Mouse (Mus musculus): ENCODE results near the gene Dnajb6. TPM values are rescaled to one million over a fixed set of nuclear protein-coding genes. Genes with fewer than 3 reads are reported as not detected.
"Not testable (repeated sequence)": the region's sequence is repeated elsewhere in the genome, so short reads cannot be mapped to it uniquely, and the experiment has no call there.

The Dnajb6 gene
- polyA plus RNA-seq (2015; fragmentation: Nextera tagmentation; extraction: Ambion mirVana): 299 and 342 TPM in 2 replicates

- peak; percentile 98 for ATAC-seq
These were observed at the start of gene Dnajb6, which contains the start of gene Gm5129 for GRCm38 (mm10) chr5:29735557-29736061. TSS of gene Dnajb6 (plus strand) at chr5:29735688. TSS of gene Gm5129 (minus strand) at chr5:29735936.

DNA sequence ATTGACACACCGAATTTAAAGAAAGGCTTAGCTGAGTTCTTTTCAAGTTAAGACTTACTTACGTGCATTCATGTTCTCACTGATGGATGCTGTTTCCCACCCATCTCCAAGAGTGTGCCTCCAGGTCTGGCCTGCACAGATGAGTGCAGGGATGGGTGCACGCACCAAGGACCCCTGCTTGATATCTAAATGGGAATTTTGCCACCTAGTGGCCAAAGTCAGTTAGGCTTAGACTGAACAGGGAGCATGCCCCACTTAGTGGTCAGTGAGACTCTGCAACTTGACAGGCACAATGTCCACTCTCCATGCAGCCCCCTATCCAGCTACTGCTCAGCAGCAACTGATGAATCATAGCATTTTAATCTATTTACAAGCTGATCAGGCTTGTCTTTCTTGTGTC is 47.8 kb upstream of the Dnajb6 start:
- peak; percentile 77; the same call in 1 of the 2 replicates for ATAC-seq
- H3K27me3 ChIP-seq: no peaks in the 10 kb centered on the region
- 56% methylated on average over 3 of the region's 3 CpGs for WGBS
- no peaks in the 10 kb centered on the region for H3K4me1 ChIP-seq (replicated peaks)
- no peak overlapping the region for H3K4me2 ChIP-seq (replicated peaks)
- peaks cover under 1% of the 10 kb centered on the region; the same call in 1 of the 2 replicates for H3K36me3 ChIP-seq
- no peak overlapping the region for H3K27ac ChIP-seq
- H3K9me3 ChIP-seq: no peaks in the 10 kb centered on the region
- H3K4me3 ChIP-seq (replicated peaks): no peak overlapping the region
- H3K9ac ChIP-seq (replicated peaks): no peak overlapping the region

More at GRCm38 (mm10) chr5:29735557-29736061, at the start of gene Dnajb6, which contains the start of gene Gm5129:
- H3K36me3 ChIP-seq: no peaks in the 10 kb centered on the region
- no peaks in the 10 kb centered on the region for H3K27me3 ChIP-seq
- H3K27ac ChIP-seq: peak within 1 kb of the TSS; percentile 92
- peak within 1 kb of the TSS; percentile 89 for H3K9ac ChIP-seq (replicated peaks)
- WGBS: under 1% methylated on average over 46 of the region's 46 CpGs
- H3K4me1 ChIP-seq (replicated peaks): peaks cover 39% of the 10 kb centered on the region
- peak within 1 kb of the TSS; percentile 77 for H3K4me3 ChIP-seq (replicated peaks)
- peak within 1 kb of the TSS; percentile 71 for H3K4me2 ChIP-seq (replicated peaks)
- H3K9me3 ChIP-seq: no peaks in the 10 kb centered on the region

DNA sequence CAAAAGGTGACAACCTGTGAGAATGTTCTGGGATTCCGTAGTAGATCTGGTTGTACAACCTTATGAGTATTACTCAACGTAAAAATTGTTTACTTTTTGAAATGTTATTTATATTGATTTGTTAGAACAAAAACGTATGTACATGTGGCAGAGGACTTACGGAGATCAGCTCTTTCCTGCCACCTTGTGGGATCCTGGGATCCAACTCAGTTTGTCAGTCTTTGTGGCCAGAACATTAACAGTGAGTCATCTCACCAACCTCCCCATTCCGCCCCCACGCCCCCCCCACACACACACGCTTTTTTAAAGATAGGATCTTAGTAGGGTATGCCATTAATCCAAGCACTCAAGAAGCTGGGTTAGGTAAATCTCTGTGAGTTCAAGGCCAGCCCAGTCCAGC is 47.1 kb upstream of the Dnajb6 start:
- Histone ChIP-seq H3K27me3 (no peaks in the 10 kb centered on the region), H3K36me3 (no peaks in the 10 kb centered on the region), H3K4me3 (replicated peaks) (no peak overlapping the region), H3K27ac (no peak overlapping the region), H3K9ac (replicated peaks) (no peak overlapping the region), H3K4me2 (replicated peaks) (no peak overlapping the region), H3K4me1 (replicated peaks) (no peaks in the 10 kb centered on the region), H3K9me3 (no peaks in the 10 kb centered on the region)
- 62% methylated on average over 7 of the region's 7 CpGs for WGBS
- ATAC-seq: no peak

DNA sequence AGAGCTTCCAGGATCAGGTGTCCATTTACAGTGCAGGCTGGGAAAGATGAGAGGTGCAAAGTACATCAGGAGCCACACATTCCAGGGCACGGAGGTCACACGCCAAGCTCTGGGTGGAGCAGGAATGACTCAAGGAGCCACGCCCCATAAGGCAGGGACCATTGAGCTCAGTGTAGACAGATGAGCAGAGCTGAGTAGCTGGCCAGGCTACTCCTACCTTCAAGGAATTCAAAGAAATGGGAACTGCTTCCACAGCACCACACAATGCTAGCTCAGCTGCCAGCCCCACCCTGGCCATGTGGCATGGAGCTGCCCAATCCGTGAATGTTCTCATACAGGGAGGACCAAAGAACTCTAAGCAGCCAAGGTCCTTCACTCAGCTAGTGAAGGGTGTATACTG is 37.0 kb upstream of the Dnajb6 start:
- Histone ChIP-seq H3K9ac (replicated peaks) (no peak overlapping the region), H3K9me3 (no peaks in the 10 kb centered on the region), H3K27me3 (no peaks in the 10 kb centered on the region), H3K36me3 (no peaks in the 10 kb centered on the region), H3K4me1 (replicated peaks) (no peaks in the 10 kb centered on the region), H3K27ac (no peak overlapping the region), H3K4me3 (replicated peaks) (no peak overlapping the region), H3K4me2 (replicated peaks) (no peak overlapping the region)
- no peak for ATAC-seq
- WGBS: 91% methylated on average over 4 of the region's 4 CpGs

DNA sequence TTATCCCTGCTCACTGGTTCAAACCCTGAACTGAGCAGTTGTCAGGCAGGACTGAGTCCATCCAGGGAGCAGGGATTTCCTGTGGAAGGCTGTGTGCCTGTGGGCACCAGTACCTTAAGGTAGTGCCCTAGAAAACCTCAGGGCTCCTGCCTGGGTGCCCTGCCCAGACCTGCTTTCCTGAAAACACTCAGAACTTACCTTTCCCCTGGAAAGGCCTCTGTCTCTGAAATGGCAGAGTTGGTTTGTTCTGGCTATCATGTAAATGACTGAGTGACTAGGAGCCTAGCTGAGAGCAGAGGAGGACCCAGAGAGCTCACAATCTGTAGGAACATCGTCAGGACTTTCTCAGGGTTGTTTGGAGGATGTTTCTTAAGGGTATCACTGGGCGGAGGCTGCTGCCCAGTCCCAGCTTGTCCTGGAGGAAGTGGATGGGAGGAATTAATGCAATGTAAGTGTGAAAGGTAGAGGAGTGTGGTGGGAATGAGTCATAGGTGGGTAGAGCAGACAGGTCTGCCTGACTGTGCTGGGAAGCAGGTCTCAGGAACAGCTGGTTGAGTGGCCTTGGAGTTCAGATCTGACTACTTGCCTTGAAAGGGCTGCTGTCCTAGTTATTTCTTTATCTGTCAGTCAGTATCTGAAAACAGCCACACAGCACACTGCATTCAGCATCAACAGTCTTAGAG is 35.8 kb upstream of the Dnajb6 start:
- Histone ChIP-seq H3K9me3 (no peaks in the 10 kb centered on the region), H3K27ac (no peak overlapping the region), H3K4me2 (replicated peaks) (no peak overlapping the region), H3K27me3 (no peaks in the 10 kb centered on the region), H3K4me1 (replicated peaks) (no peaks in the 10 kb centered on the region), H3K36me3 (no peaks in the 10 kb centered on the region), H3K4me3 (replicated peaks) (no peak overlapping the region), H3K9ac (replicated peaks) (no peak overlapping the region)
- 77% methylated on average over 2 of the region's 2 CpGs for WGBS
- ATAC-seq: no peak

DNA sequence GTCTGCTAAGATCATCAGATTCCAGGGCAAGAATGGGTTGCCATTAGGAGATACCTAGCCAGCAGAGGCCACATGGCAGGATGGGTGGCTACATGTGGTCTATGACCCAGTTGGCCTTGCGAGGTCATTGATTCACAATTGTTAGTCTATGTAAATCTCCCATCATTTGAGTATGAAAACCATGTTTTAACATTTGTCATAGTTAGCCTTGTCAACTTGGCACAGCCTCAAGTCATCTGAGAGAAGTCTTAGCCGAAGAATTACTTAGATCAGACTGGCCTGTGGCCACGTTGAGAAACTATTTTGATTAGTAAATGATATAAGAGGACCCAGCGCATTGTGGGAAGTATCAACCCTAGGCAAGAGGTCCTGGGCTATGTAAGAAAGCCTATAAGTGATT is 28.2 kb upstream of the Dnajb6 start:
- ATAC-seq: no peak

GRCm38 (mm10) chr5:29708258-29708657 is 27.2 kb upstream of the Dnajb6 start:
- ATAC-seq: no peak
- Histone ChIP-seq H3K9ac (replicated peaks) (no peak overlapping the region), H3K27ac (no peak overlapping the region), H3K27me3 (no peaks in the 10 kb centered on the region), H3K4me1 (replicated peaks) (no peaks in the 10 kb centered on the region), H3K4me2 (replicated peaks) (no peak overlapping the region), H3K4me3 (replicated peaks) (no peak overlapping the region), H3K36me3 (no peaks in the 10 kb centered on the region), H3K9me3 (no peaks in the 10 kb centered on the region)
- WGBS: 51% methylated on average over 5 of the region's 5 CpGs

More for the DNA sequence above, 28.2 kb upstream of the Dnajb6 start:
- Histone ChIP-seq H3K36me3 (no peaks in the 10 kb centered on the region), H3K4me2 (replicated peaks) (no peak overlapping the region), H3K27ac (no peak overlapping the region), H3K4me3 (replicated peaks) (no peak overlapping the region), H3K27me3 (no peaks in the 10 kb centered on the region), H3K4me1 (replicated peaks) (no peaks in the 10 kb centered on the region), H3K9ac (replicated peaks) (no peak overlapping the region), H3K9me3 (no peaks in the 10 kb centered on the region)
- 87% methylated on average over 4 of the region's 4 CpGs for WGBS

GRCm38 (mm10) chr5:29711631-29712030 is 23.9 kb upstream of the Dnajb6 start:
- no peaks in the 10 kb centered on the region for H3K9me3 ChIP-seq
- H3K27me3 ChIP-seq: no peaks in the 10 kb centered on the region
- no peaks in the 10 kb centered on the region for H3K36me3 ChIP-seq
- no peak for ATAC-seq
- no peak overlapping the region for H3K27ac ChIP-seq
- H3K4me3 ChIP-seq (replicated peaks): no peak overlapping the region
- H3K9ac ChIP-seq (replicated peaks): no peak overlapping the region
- H3K4me2 ChIP-seq (replicated peaks): no peak overlapping the region
- H3K4me1 ChIP-seq (replicated peaks): no peaks in the 10 kb centered on the region

- ATAC-seq: no peak
- no peaks in the 10 kb centered on the region for H3K9me3 ChIP-seq
- H3K4me3 ChIP-seq (replicated peaks): no peak overlapping the region
- H3K4me2 ChIP-seq (replicated peaks): no peak overlapping the region
- H3K4me1 ChIP-seq (replicated peaks): no peaks in the 10 kb centered on the region
- no peaks in the 10 kb centered on the region for H3K27me3 ChIP-seq
- H3K27ac ChIP-seq: no peak overlapping the region
- H3K9ac ChIP-seq (replicated peaks): no peak overlapping the region
- H3K36me3 ChIP-seq: no peaks in the 10 kb centered on the region
- 52% methylated on average over 1 of the region's 1 CpGs for WGBS
These were observed 22.6 kb upstream of the Dnajb6 start for GRCm38 (mm10) chr5:29712906-29713305.

- WGBS: 14% methylated on average over 1 of the region's 1 CpGs
- ATAC-seq: no peak
- H3K4me2 ChIP-seq (replicated peaks): no peak overlapping the region
- no peaks in the 10 kb centered on the region for H3K4me1 ChIP-seq (replicated peaks)
- no peak overlapping the region for H3K27ac ChIP-seq
- H3K9me3 ChIP-seq: no peaks in the 10 kb centered on the region
- no peaks in the 10 kb centered on the region for H3K27me3 ChIP-seq
- no peak overlapping the region for H3K9ac ChIP-seq (replicated peaks)
- no peaks in the 10 kb centered on the region for H3K36me3 ChIP-seq
- H3K4me3 ChIP-seq (replicated peaks): no peak overlapping the region
These were observed 14.3 kb upstream of the Dnajb6 start for GRCm38 (mm10) chr5:29721159-29721558.

DNA sequence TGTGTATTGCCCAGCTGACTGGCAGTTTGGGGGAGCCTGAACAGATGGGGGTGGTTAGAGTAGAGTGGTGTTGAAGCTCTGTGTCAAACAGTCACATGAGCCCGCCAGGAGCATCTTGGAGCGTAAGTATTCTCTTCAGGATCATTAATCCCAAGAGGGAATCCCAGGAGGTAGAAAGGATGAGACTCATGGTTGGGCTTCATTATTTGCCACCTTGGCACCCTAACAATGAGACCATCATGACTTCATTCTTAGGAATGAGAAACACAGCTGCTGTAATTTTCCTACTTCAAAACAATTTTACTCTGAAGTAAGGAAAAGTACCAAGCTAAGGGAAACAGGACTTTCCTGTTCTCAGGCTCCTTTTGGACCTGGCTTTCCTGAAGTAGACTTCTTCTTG is 10.1 kb upstream of the Dnajb6 start:
- no peak for ATAC-seq
- Histone ChIP-seq H3K9ac (replicated peaks) (no peak overlapping the region), H3K27ac (no peak overlapping the region), H3K9me3 (no peaks in the 10 kb centered on the region), H3K36me3 (no peaks in the 10 kb centered on the region), H3K4me3 (replicated peaks) (no peak overlapping the region), H3K4me1 (replicated peaks) (no peaks in the 10 kb centered on the region), H3K27me3 (no peaks in the 10 kb centered on the region), H3K4me2 (replicated peaks) (no peak overlapping the region)
- WGBS: 86% methylated on average over 2 of the region's 2 CpGs

GRCm38 (mm10) chr5:29726070-29726469 is 9.4 kb upstream of the Dnajb6 start:
- WGBS: 88% methylated on average over 5 of the region's 5 CpGs
- not testable (repeated sequence) for H3K27ac ChIP-seq; H3K4me1 ChIP-seq (replicated peaks); H3K9ac ChIP-seq (replicated peaks); H3K4me2 ChIP-seq (replicated peaks); ATAC-seq; H3K9me3 ChIP-seq; H3K36me3 ChIP-seq; H3K4me3 ChIP-seq (replicated peaks); H3K27me3 ChIP-seq

All from midbrain, embryonic 13.5 days (tissue).